Mouse (Mus musculus) spleen, postnatal 14 days (tissue): Measurements from ENCODE around the gene F11r.

Source experiments
- DNase-seq, 2 experiments: peaks; one replicate each; pipeline ENCODE4 v3.0.0; 2021 to 2022; ENCODE audit warnings: low spot score in 2 of 2

Gene F11r

DNA sequence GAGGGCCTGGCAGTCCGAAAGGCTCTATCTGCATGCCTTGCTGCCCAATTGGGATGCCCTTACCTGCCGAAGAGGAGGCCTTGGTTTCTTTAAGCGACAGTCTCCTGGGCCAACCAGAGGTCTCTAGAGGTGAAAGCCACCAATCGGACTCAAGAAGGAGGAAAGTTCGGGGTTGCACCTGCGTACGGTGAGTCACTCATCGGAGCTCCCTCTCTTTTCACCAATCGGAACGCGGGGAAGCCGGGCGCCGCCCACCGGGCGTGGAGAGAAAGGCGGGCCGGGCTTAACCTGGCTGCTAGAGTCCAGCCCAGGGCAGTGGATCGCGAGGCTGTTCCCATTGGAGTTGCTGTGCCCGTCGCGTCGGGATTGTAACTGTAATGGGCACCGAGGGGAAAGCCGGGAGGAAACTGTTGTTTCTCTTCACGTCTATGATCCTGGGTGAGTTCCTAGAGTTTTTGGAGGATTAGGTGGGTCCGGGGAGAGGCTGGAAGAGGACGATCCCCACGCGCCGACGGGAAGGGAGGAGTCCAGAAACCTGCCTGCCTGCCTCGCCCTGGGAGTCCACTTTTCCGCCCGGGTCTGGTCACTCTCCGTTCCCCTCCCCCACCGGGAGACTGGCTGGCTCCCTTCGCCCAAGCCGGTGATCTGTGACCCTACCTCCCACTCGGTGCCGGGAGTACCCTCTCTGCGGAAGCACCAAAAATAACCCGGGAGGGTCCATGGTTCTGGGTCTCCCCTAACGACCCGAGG is at the start of gene F11r:
F11r (plus strand) TSS at position 272 of the 750 bp plus-strand sequence.
- peak; percentile 39 to 55 for DNase-seq

GRCm38 (mm10) chr1:171388376-171389102 is 48.8 kb upstream of the F11r start, which contains the start of gene Arhgap30:
TSS of gene Arhgap30 (plus strand) at chr1:171388954.
- DNase-seq = peak; percentile 65 to 72

- DNase-seq = peak; percentile 48 to 60
Measured at GRCm38 (mm10) chr1:171390101-171390500, 47.2 kb upstream of the F11r start.

DNA sequence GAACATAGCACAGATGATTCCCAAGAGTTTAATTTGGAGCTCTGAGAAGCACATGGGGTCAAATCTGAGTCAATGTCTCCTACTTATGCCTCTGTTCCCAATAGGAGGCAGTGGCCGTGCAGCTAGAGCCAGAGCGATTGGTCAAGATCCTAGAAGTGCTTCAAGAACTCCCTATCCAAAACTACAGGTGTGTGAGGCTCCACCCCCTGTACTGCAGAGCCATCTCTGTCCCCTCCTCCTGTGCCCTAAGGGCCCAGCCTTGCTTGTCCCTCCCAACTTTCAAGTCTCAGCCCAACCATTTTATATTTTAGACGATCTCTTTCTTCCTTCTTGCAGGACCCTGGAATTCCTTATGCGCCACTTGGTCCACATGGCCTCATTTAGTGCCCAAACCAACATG is 35.5 kb upstream of the F11r start:
- DNase-seq = no peak

- DNase-seq = no peak
Measured at GRCm38 (mm10) chr1:171402991-171403390, 34.3 kb upstream of the F11r start.

DNA sequence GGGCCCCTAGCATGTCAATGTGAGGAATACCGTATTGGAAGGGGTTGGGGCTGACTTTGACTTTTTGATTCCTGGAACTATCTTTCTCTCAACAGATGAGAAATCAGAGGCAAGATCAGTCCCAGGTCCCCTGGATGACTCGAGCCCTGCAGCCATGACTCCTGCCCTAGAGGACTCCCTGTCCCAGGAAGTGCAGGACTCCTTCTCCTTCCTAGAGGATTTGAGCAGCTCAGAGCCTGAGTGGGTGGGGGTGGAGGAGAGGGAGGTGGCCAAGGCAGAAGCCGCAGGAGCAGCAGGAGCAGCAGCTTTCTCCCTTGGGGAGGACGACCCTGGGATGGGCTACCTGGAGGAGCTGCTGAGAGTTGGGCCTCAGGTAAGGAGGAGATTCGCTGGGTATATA is 30.1 kb upstream of the F11r start:
- DNase-seq = no peak

DNA sequence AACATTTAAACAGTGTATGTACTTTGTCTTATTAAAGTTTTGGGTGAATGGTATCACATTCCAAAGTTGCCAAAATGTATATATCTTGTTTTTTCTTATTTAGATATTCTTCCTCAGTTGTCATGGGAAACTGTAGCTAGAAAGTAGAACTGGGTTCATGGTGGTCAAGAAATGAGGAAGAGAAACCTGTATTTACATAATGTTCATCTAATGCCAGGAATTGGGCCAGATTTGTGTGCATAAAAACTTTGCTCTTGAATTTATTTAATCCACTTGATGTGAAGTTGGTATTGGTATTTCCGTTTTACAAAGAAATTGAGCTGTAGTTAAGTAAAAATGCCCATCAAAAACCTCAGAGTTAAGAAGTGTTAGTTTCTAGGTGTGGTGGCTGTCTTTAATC is 27.1 kb upstream of the F11r start:
- DNase-seq = no peak

DNA sequence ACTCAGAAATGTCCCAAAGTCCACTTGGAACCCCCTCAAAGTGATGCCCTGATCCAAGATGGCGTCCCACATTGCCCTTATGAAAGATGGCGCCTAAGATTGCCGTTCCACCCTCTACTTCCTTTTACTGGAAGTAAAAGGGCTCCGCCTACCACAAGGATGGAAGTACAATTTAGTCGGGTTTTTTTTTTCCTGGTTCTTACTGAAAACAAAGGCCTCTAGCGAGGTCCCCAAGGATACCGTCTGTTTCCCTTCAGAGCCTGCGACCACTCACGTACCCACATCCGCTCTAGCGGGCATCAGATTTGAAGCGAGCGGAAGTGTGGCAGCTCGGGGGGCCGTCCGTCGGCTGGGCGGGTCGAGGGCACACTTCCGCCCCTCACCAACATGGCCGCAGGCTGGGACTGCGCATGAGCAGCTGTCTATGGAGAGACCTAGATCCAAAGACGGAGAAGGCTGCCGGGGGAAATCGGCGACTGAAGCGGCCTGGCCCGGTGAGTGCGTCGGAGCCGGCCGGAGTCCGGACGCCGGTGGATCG is 26.3 kb upstream of the F11r start, which contains the start of gene Usf1:
Usf1 (plus strand) TSS at position 367 of the 538 bp plus-strand sequence.
- peak; percentile 86 to 90 for DNase-seq

GRCm38 (mm10) chr1:171411492-171411941 is 25.8 kb upstream of the F11r start:
- DNase-seq = peak; percentile 27 to 43

- DNase-seq = peak; percentile 17 to 34
Measured at GRCm38 (mm10) chr1:171412001-171412441, 25.3 kb upstream of the F11r start.

- DNase-seq = no peak
Measured at GRCm38 (mm10) chr1:171412446-171412845, 24.9 kb upstream of the F11r start.

DNA sequence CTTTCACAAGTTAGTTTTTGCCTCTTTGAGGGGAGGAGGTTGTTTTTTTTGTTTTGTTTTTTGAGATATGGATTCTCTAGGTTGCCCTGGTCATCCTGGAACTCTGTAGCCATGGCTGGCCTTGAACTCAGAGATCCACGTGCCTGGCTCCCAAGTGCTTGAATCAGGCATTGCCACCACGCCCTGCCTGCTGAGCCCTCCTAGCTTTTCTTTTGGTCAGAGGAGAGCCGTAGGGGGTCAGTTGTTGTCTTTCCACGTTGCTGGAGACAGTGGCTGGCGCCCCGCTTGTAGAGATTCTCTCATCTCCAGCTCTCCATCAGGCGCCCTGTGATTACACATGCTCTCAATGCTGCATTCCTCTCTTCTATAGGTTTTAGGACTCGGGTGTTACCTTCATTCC is 23.7 kb upstream of the F11r start:
- no peak for DNase-seq

DNA sequence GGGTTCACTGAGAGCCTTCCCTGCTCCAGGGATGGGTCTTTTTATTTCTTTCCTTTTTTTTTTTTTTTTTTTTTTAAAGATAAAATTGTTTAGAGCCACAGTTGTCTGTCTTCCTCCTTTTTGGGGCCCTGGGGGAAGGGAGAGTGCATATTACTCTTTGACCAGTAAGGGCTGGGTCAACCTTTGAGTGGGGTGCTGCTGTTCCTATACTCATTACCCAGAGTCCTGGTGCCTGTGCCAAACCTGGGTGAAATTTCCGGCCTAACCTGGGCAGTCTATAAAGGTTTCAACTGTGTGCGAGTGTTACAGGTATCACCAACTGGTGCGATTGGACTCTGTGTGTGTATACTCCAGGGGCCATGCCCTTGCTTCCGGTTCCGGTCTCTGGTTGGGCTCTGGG is 18.7 kb upstream of the F11r start, which contains the start of gene Tstd1:
Tstd1 (plus strand) TSS at position 213 of the 400 bp plus-strand sequence.
- DNase-seq = no peak

- no peak for DNase-seq
Measured at GRCm38 (mm10) chr1:171419291-171419882, 17.9 kb upstream of the F11r start.

- no peak for DNase-seq
Measured at GRCm38 (mm10) chr1:171419905-171420304, 17.4 kb upstream of the F11r start.

DNA sequence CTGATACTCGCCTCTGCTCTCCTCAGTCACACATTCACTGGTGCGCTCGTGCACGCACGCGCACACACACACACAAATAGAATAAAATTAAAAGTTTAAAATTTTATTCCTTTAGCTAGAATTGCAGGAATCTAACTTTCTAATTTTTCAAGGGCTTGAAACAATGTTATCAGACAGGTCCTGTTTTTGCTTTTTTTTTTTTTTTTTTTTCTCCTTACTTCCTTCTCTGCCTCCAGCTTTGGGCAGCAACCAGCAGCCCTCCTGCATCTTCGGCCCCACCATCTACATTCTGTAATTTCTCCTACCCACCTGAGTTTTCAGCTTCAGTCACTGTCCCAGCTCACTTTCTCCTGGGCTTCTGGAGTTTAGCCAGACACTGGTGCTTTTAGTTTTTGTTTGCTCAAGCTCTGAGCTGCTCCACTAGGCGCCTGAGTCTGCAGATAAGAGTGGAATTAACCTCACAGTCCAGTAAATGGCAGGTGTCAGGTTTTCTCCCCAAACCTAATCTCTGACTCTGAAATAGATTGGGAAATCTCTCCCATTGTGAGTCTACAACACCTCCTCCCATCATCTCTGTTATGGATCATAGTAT is 14.7 kb upstream of the F11r start:
- DNase-seq = no peak

GRCm38 (mm10) chr1:171424638-171425037 is 12.7 kb upstream of the F11r start:
- no peak for DNase-seq

- DNase-seq = no peak
Measured at GRCm38 (mm10) chr1:171425126-171425525, 12.2 kb upstream of the F11r start.

DNA sequence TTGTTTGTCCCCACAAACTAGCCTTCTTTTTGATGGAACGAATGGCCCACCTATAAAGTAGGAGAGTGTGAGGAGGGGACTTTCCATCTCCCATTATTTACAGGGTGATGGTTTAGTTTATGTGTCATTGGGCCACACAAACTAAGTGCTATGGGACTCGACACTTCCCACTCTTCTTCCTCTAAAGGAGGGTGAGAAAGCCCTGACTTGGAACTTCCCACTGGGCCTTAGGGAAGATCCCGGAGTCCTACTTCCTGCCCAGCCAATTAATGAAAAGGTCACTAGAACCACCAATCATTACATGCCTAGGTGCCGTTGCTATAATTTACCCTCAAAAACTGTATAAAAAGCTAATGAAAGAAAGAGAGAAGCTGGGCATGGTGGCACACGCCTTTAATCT is 5.2 kb upstream of the F11r start:
- DNase-seq = no peak

DNA sequence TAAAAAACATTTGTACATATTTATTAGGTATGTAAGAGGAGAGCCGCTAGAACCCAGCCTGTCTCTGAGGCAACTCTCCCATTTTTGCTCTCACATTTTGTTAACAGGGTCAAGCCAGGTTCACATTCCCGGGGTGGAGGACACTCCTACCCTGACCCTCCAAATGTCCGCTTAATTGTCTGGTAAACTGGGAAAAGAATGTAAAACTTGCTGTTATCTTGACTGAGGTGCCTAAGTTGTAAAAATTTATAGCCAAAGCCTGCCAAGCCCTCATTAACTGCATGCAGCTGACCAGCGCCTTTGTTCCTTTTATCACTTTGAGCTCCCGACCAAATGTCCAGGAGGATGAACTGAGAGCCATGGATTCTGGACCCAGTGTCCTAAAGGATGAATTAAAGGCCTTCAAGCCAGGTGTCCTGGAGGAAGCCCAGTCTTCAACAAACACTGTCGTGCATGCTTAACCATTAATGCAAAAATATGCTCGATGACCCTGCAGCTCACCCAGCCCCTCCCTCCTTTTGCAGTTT is 2.0 kb upstream of the F11r start:
- DNase-seq = no peak

GRCm38 (mm10) chr1:171435974-171436373 is 1.4 kb upstream of the F11r start:
- DNase-seq = no peak
